Mouse (Mus musculus): ENCODE measurements around the gene Hist1h2bk. TPM values are rescaled to one million over a fixed set of nuclear protein-coding genes. Genes with fewer than 3 reads are reported as not detected.
"Not testable (repeated sequence)": the region's sequence is repeated elsewhere in the genome, so short reads cannot be mapped to it uniquely, and the experiment has no call there.

The Hist1h2bk gene
- polyA plus RNA-seq, 1 experiment = 137 TPM

- no peaks in the 10 kb centered on the region for H3K4me1 ChIP-seq (ENCODE audit: control insufficient read depth, insufficient read depth, low read length)
Observed at GRCm38 (mm10) chr13:22039951-22040463, 4.3 kb downstream of the Hist1h2bk start.

GRCm38 (mm10) chr13:22040464-22041141, 4.9 kb downstream of the Hist1h2bk start:
- under 1% methylated on average over 24 of the region's 24 CpGs for WGBS
- H3K27ac ChIP-seq (ENCODE audit: control insufficient read depth, insufficient read depth, low read depth, low read length, poor library complexity) = peak overlapping the region; percentile 95
- H3K4me1 ChIP-seq (ENCODE audit: control insufficient read depth, insufficient read depth, low read length) = no peaks in the 10 kb centered on the region

More at GRCm38 (mm10) chr13:22039951-22040463, 4.3 kb downstream of the Hist1h2bk start:
- TF ChIP-seq POLR2A (IDR thresholded peaks at IDR 0.05; ENCODE audit: borderline replicate concordance, control insufficient read depth, low read depth, low read length) = no peak
- no peak for TF ChIP-seq CTCF (IDR thresholded peaks at IDR 0.05; ENCODE audit: control insufficient read depth, insufficient read depth, low read length)
- peak overlapping the region; percentile 18 for H3K4me3 ChIP-seq (replicated peaks; ENCODE audit: control insufficient read depth, low read depth, low read length)
- WGBS = 5% methylated on average over 2 of the region's 2 CpGs
- H3K27ac ChIP-seq (ENCODE audit: control insufficient read depth, insufficient read depth, low read depth, low read length, poor library complexity) = peak overlapping the region; percentile 95; the same call in 1 of the 2 replicates

GRCm38 (mm10) chr13:22041142-22041536, 5.5 kb downstream of the Hist1h2bk start, which contains the start of gene Hist1h4i:
TSS of gene Hist1h4i (minus strand) at chr13:22041362.
- Histone ChIP-seq H3K27ac (ENCODE audit: control insufficient read depth, insufficient read depth, low read depth, low read length, poor library complexity) (peak within 1 kb of the TSS; percentile 99), H3K4me3 (replicated peaks; ENCODE audit: control insufficient read depth, low read depth, low read length) (peak within 1 kb of the TSS; percentile 68)
- TF ChIP-seq POLR2A (IDR thresholded peaks at IDR 0.05; ENCODE audit: borderline replicate concordance, control insufficient read depth, low read depth, low read length) = peak; percentile 99
- H3K4me1 ChIP-seq (ENCODE audit: control insufficient read depth, insufficient read depth, low read length) = not testable (repeated sequence)
- 0% methylated on average over 25 of the region's 27 CpGs for WGBS

More at GRCm38 (mm10) chr13:22040464-22041141, 4.9 kb downstream of the Hist1h2bk start:
- H3K4me3 ChIP-seq (replicated peaks; ENCODE audit: control insufficient read depth, low read depth, low read length) = peak overlapping the region; percentile 68
- no peak for TF ChIP-seq CTCF (IDR thresholded peaks at IDR 0.05; ENCODE audit: control insufficient read depth, insufficient read depth, low read length)
- TF ChIP-seq POLR2A (IDR thresholded peaks at IDR 0.05; ENCODE audit: borderline replicate concordance, control insufficient read depth, low read depth, low read length) = no peak

GRCm38 (mm10) chr13:22041651-22042567, 6.2 kb downstream of the Hist1h2bk start:
- peak overlapping the region; percentile 61 for H3K4me3 ChIP-seq (replicated peaks; ENCODE audit: control insufficient read depth, low read depth, low read length)
- peak overlapping the region; percentile 99 for H3K27ac ChIP-seq (ENCODE audit: control insufficient read depth, insufficient read depth, low read depth, low read length, poor library complexity)
- WGBS = 7% methylated on average over 13 of the region's 13 CpGs
- TF ChIP-seq CTCF (IDR thresholded peaks at IDR 0.05; ENCODE audit: control insufficient read depth, insufficient read depth, low read length) (no peak), POLR2A (IDR thresholded peaks at IDR 0.05; ENCODE audit: borderline replicate concordance, control insufficient read depth, low read depth, low read length) (no peak)
- no peaks in the 10 kb centered on the region for H3K4me1 ChIP-seq (ENCODE audit: control insufficient read depth, insufficient read depth, low read length)

GRCm38 (mm10) chr13:22042568-22043502, 7.2 kb downstream of the Hist1h2bk start, which contains the start of the genes Hist1h2ag and Hist1h2bj:
TSS of gene Hist1h2ag (minus strand) at chr13:22042944.
TSS of gene Hist1h2bj (plus strand) at chr13:22043214.
- not testable (repeated sequence) for H3K4me1 ChIP-seq (ENCODE audit: control insufficient read depth, insufficient read depth, low read length)
- Histone ChIP-seq H3K4me3 (replicated peaks; ENCODE audit: control insufficient read depth, low read depth, low read length) (peak within 1 kb of the TSS; percentile 61), H3K27ac (ENCODE audit: control insufficient read depth, insufficient read depth, low read depth, low read length, poor library complexity) (peak within 1 kb of the TSS; percentile 99)
- under 1% methylated on average over 48 of the region's 80 CpGs for WGBS
- peak; percentile 98 for TF ChIP-seq POLR2A (IDR thresholded peaks at IDR 0.05; ENCODE audit: borderline replicate concordance, control insufficient read depth, low read depth, low read length)

GRCm38 (mm10) chr13:22043503-22044431, 8.1 kb downstream of the Hist1h2bk start:
- no peak for TF ChIP-seq CTCF (IDR thresholded peaks at IDR 0.05; ENCODE audit: control insufficient read depth, insufficient read depth, low read length)
- TF ChIP-seq POLR2A (IDR thresholded peaks at IDR 0.05; ENCODE audit: borderline replicate concordance, control insufficient read depth, low read depth, low read length) = 0 out of 2 replicates have a peak, but pooled peaks have one; percentile 1
- peak overlapping the region; percentile 90 for H3K27ac ChIP-seq (ENCODE audit: control insufficient read depth, insufficient read depth, low read depth, low read length, poor library complexity)
- peak overlapping the region; percentile 52 for H3K4me3 ChIP-seq (replicated peaks; ENCODE audit: control insufficient read depth, low read depth, low read length)
- WGBS = under 1% methylated on average over 14 of the region's 14 CpGs
- H3K4me1 ChIP-seq (ENCODE audit: control insufficient read depth, insufficient read depth, low read length) = no peaks in the 10 kb centered on the region

All from bone marrow, adult 2 months (tissue).